Mouse (Mus musculus) adrenal gland (tissue): ENCODE data around the gene Tmem218.

Experiments
- intact Hi-C: fragments of 180-260 bp; cut with DNase I; formaldehyde crosslinking; loops from one replicate; pipeline ENCODE4 v1.15.1; 2025
- long read RNA-seq, 2 experiments: library from polyadenylated mRNA; unstranded; transcript quantifications; one replicate each; pipeline ENCODE4 v2.0.0; 2020; ENCODE audit warnings: borderline replicate concordance in 1 of 2; ENCODE audit not compliant: insufficient replicate concordance in 1 of 2

The Tmem218 gene
- long read RNA-seq, experiment 1, transcript Tmem218-201 (4 exons, 2,619 nt) = major isoform, 14 of 17 reads
- long read RNA-seq, experiment 1, partial matches to known transcripts = 0 of 17 reads
- long read RNA-seq, experiment 1, other reads (novel, unspliced or antisense) = 3 of 17 reads
- long read RNA-seq, experiment 2, transcript Tmem218-201 (4 exons, 2,619 nt) = major isoform, 23 of 23 reads
- long read RNA-seq, experiment 2, partial matches to known transcripts = 0 of 23 reads
- long read RNA-seq, experiment 2, other reads (novel, unspliced or antisense) = 0 of 23 reads

DNA sequence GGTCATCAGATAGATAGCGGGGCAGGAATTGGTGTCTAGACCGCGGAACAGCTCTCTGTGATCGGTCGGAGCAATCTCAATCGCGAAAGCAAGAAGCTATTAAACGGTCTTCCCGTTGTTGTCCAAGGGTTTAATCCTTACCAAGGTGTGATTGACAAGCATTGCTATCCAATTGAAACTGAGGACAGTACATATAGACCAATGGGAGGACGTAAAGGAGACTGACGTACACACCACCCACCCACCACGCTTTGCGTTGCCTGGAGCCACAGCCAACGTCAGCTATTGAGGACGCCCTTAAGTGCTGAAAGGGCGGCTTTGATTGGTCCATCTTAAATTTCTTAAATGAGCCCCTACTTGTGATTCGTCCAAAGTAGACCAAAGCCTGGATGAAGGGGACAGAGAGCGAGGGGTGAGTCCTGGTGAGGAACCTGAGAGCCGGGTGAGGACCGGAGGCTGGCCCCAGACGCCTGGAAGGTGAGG, at the start of gene Tmem218:
Gene Tmem218 (plus strand): TSS at position 295 of the 483 bp plus-strand sequence.
- intact Hi-C loops = no loop called here

GRCm38 (mm10) chr9:37160686-37161085, 47.3 kb upstream of the Tmem218 start:
- intact Hi-C loops = no loop called here

DNA sequence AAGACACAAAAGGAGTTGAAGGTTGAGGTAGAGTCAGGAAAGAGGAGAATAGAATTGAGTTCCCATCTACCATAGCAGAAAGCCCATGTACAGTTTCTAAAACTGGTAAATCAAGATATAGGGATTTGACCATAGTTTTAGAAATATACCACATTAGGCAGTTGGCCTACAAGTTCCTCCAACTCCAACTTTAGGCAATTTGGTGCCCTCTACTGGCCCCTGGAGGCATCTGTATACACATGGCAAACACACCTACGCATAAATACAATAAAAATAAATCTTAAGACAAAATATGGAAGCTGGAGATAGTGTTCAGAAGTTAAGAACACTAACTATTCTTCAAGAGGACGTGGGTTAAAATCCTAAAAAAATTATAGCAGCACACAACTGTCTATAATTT, 41.1 kb upstream of the Tmem218 start:
- intact Hi-C loops = no loop called here

DNA sequence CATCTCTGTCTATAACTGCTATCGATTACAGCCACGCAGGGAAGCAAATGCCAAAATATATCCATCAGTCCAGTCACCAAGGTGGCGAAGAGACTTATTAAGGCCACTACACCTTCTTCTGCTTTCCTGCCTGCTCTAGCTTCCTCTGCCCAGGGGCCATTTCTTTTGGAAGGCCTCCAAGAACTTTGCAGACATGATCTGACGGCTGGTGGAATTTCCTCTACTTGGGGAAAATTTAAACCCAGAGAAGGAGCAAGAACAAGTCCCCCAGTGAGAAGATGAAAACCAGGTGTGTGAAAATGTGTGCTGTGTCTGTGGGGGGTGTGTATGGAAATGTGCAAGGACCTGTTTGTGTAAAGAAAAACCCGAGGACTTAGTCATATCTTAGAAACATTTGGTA, 34.6 kb upstream of the Tmem218 start:
- intact Hi-C loops = no loop called here

- intact Hi-C loops = loop anchor here (2.0 to 5.0 kb wide), 2 partner anchors 55 to 151 kb away; no protein-coding TSS in a partner anchor
Observed at GRCm38 (mm10) chr9:37176002-37176401, 32.0 kb upstream of the Tmem218 start.

GRCm38 (mm10) chr9:37177107-37177506, 30.9 kb upstream of the Tmem218 start:
- intact Hi-C loops = loop anchor here (2.0 to 5.0 kb wide), 2 partner anchors 54 to 150 kb away; no protein-coding TSS in a partner anchor

- intact Hi-C loops = loop anchor here (2.0 to 5.0 kb wide), 2 partner anchors 53 to 150 kb away; no protein-coding TSS in a partner anchor
Observed at GRCm38 (mm10) chr9:37177551-37177950, 30.5 kb upstream of the Tmem218 start.

DNA sequence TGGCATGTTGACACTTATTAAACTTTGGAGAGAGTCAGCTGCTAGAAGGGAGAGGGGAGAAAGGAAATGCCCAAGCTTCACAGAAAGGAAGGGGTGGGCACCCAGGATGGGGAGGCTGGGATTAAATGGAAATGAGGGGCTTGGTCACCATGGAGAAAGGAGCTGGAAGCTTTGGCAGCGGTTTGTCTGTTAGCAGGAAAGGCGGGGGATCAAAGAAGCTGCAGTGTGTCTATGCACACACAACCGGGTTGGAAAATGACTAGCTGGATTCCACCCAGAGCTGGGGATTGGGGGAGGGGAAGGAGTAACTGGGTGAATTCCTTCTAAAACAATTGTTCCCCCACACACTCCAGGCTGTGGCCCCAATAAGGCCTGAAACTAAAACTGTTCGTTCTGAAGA, 29.1 kb upstream of the Tmem218 start:
- intact Hi-C loops = loop anchor here (5.0 kb wide), 1 partner anchor 148 kb away; no protein-coding TSS in a partner anchor

GRCm38 (mm10) chr9:37179596-37179995, 28.4 kb upstream of the Tmem218 start:
- intact Hi-C loops = loop anchor here (5.0 kb wide), 1 partner anchor 148 kb away; no protein-coding TSS in a partner anchor

DNA sequence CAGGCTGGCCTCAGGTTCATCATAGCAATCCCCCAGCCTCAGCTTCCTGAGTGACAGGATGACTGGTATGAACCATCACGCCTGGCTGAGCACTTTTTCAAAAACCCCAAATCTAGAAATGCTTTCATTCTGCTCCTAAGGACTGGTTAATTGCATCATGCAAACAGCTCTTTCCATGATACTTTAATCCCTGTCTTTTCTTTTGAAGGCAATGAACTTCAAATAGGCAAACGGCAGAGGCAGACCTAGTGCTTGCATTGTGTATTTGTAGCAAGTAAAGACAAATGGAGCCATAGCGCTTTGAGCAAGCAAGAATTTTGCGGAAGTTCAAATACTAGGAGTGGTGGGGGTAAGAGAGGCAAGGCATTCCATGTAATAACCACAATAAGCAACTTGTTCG, 26.4 kb upstream of the Tmem218 start:
- intact Hi-C loops = no loop called here

DNA sequence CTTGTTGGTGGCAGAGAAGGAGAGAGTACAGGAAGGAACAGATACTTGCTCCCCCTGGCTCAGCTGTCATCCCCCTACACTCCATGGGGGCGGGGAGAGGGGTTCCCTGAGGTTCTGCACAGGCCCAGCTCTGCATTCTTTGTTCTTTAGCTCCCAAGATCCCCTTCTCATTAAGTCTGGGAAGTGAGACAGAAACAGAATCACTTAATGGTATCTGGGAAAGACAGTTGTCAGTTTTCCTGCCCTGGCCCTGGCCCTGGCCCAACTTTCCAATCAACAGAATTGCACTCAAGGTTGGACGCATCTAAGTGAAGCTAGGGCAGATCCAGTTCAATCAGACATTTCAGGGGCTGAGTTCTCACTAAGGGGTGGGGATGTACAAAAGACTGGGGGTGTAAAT, 24.8 kb upstream of the Tmem218 start:
- intact Hi-C loops = no loop called here

- intact Hi-C loops = no loop called here
Observed at GRCm38 (mm10) chr9:37187407-37187806, 20.6 kb upstream of the Tmem218 start.

- intact Hi-C loops = no loop called here
Observed at GRCm38 (mm10) chr9:37188024-37188423, 20.0 kb upstream of the Tmem218 start.

GRCm38 (mm10) chr9:37197067-37197466, 11.0 kb upstream of the Tmem218 start:
- intact Hi-C loops = no loop called here

GRCm38 (mm10) chr9:37200414-37200813, 7.6 kb upstream of the Tmem218 start:
- intact Hi-C loops = no loop called here

DNA sequence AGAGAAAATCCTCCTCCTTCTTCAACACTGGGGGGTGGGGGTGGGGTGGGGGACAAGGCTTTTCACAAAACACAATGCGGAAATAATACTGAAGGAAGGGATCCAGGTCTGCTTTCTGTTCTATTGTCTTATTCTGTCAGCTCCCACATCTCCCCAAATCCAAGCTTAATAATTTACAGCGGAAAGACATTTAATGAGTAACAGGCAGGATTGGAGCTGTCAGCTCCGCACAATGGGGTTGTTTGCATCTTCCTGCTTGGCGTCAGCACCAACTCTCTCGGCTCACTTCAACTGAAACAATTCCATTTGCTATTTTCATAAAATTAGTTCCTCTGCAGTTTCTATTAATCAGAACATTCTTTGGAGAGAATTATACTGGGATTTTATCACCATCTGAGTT, 4.1 kb upstream of the Tmem218 start:
- intact Hi-C loops = no loop called here

GRCm38 (mm10) chr9:37213060-37213738, 5.2 kb downstream of the Tmem218 start:
- intact Hi-C loops = no loop called here

- intact Hi-C loops = no loop called here
Observed at GRCm38 (mm10) chr9:37214327-37215060, 6.5 kb downstream of the Tmem218 start.

GRCm38 (mm10) chr9:37220755-37221154, 12.7 kb downstream of the Tmem218 start:
- intact Hi-C loops = no loop called here

- intact Hi-C loops = loop anchor here (5.0 kb wide), 1 partner anchor 328 kb away; no protein-coding TSS in a partner anchor
Observed at GRCm38 (mm10) chr9:37225581-37225980, 17.6 kb downstream of the Tmem218 start.

DNA sequence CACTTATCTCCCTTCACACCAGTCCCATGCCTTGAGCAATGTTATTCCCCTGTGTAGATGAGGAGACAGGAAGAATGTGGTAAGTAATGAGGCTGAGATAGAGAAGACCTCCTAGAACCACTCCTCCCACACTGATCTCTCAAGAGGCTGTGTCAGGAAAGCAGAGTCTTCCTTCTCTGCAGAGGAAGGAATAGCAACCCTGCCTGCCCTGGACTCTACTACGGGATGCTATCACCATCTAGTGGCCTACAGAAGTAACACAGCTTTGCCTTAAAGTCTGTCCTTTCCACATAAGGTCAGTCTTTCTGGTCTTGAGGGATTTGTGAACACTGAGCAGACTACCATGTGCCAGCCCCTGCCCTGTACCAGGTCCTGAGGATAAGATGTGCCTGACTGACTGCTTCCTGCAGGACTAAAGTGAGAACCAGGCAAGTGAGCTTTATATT, 21.9 kb downstream of the Tmem218 start:
- intact Hi-C loops = loop anchor here (2.0 to 5.0 kb wide), 3 partner anchors 53 to 333 kb away; no protein-coding TSS in a partner anchor
